Mouse (Mus musculus) neural tube, embryonic 13.5 days (tissue): Measurements from ENCODE around the gene Mrpl38. TPM values are rescaled to one million over a fixed set of nuclear protein-coding genes. Genes with fewer than 3 reads are reported as not detected.

ENCODE experiments used
- ATAC-seq: fragments of 200-750 bp; cut with Nextera tagmentation; 2 replicates; pipeline ENCODE4 v1.8.0; 2017; ENCODE audit warnings: low read depth, mild to moderate bottlenecking, moderate TSS enrichment, moderate library complexity
- H3K27ac ChIP-seq: fragments of 300-500 bp; sonication (generic); replicated peaks from 2 replicates; pipeline ENCODE4 v1.5.1; 2015; ENCODE audit warnings: moderate library complexity, mild to moderate bottlenecking, inconsistent platforms
- H3K27me3 ChIP-seq: fragments of 300-500 bp; sonication (generic); 2 replicates; pipeline ENCODE4 v1.6.1; 2015; ENCODE audit warnings: mild to moderate bottlenecking, inconsistent platforms
- H3K36me3 ChIP-seq: fragments of 300-500 bp; sonication (generic); 2 replicates; pipeline ENCODE4 v1.6.1; 2015; ENCODE audit warnings: mild to moderate bottlenecking, inconsistent platforms
- H3K4me1 ChIP-seq: fragments of 300-500 bp; sonication (generic); replicated peaks from 2 replicates; pipeline ENCODE4 v1.6.1; 2015; ENCODE audit warnings: inconsistent platforms
- H3K4me2 ChIP-seq: fragments of 300-500 bp; sonication (generic); 2 replicates; pipeline ENCODE4 v1.6.1; 2015; ENCODE audit warnings: inconsistent platforms, mild to moderate bottlenecking, moderate library complexity
- H3K4me3 ChIP-seq: fragments of 300-500 bp; sonication (generic); 2 replicates; pipeline ENCODE4 v1.5.1; 2015; ENCODE audit warnings: mild to moderate bottlenecking, inconsistent platforms
- H3K9ac ChIP-seq: fragments of 300-500 bp; sonication (generic); 2 replicates; pipeline ENCODE4 v1.6.1; 2015; ENCODE audit warnings: moderate library complexity, mild to moderate bottlenecking, inconsistent platforms
- H3K9me3 ChIP-seq: fragments of 300-500 bp; sonication (generic); 2 replicates; pipeline ENCODE4 v1.6.1; 2016; ENCODE audit warnings: inconsistent platforms
- whole genome bisulfite sequencing: fragments of 180-500 bp; shearing (Covaris S2); methylation state at CpG from one replicate; pipeline ENCODE4 v1.1.7; 2015; 5-methylcytosine and 5-hydroxymethylcytosine counted together
- polyA plus RNA-seq: library from polyadenylated mRNA; unstranded; fragments of >200 nt; fragmentation: Nextera tagmentation; extraction: Ambion mirVana; gene quantifications from 2 replicates; pipeline ENCODE4 v1.2.1, GENCODE M21; 2015

Mrpl38 gene
- polyA plus RNA-seq, 1 experiment from 2014 or later = 78.3 TPM

- H3K4me1 ChIP-seq = peaks cover 44% of the 10 kb centered on the region
- 10% methylated on average over 6 of the region's 6 CpGs for WGBS
- no peaks in the 10 kb centered on the region for H3K9me3 ChIP-seq
- H3K27me3 ChIP-seq = no peaks in the 10 kb centered on the region
- peak overlapping the region; percentile 87 for H3K9ac ChIP-seq
- peak overlapping the region; percentile 93 for H3K27ac ChIP-seq
- peak overlapping the region; percentile 89 for H3K4me2 ChIP-seq
- H3K36me3 ChIP-seq = peaks cover 37% of the 10 kb centered on the region
- ATAC-seq = no peak; the same call in 1 of the 2 replicates
- peak overlapping the region; percentile 72 for H3K4me3 ChIP-seq
Measured at GRCm38 (mm10) chr11:116167232-116167631, 28.6 kb upstream of the Mrpl38 start.

GRCm38 (mm10) chr11:116163002-116163401 is 24.3 kb upstream of the Mrpl38 start:
- Histone ChIP-seq H3K4me2 (peak overlapping the region; percentile 20; the same call in 1 of the 2 replicates), H3K4me3 (no peak overlapping the region), H3K4me1 (peaks cover 47% of the 10 kb centered on the region), H3K9me3 (no peaks in the 10 kb centered on the region), H3K36me3 (peaks cover 58% of the 10 kb centered on the region), H3K27ac (peak overlapping the region; percentile 52; the same call in 1 of the 2 replicates), H3K27me3 (no peaks in the 10 kb centered on the region), H3K9ac (0 out of 2 replicates have a peak overlapping the region, but pooled peaks have one; percentile 55)
- 17% methylated on average over 9 of the region's 9 CpGs for WGBS
- ATAC-seq = no peak

GRCm38 (mm10) chr11:116162146-116162545 is 23.5 kb upstream of the Mrpl38 start:
- Histone ChIP-seq H3K9ac (0 out of 2 replicates have a peak overlapping the region, but pooled peaks have one; percentile 6), H3K27ac (peak overlapping the region; percentile 52; the same call in 1 of the 2 replicates), H3K27me3 (no peaks in the 10 kb centered on the region), H3K9me3 (no peaks in the 10 kb centered on the region), H3K4me2 (no peak overlapping the region), H3K36me3 (peaks cover 67% of the 10 kb centered on the region), H3K4me1 (peaks cover 44% of the 10 kb centered on the region), H3K4me3 (no peak overlapping the region)
- 0 out of 2 replicates have a peak, but pooled peaks have one; percentile 17 for ATAC-seq
- WGBS = 56% methylated on average over 10 of the region's 10 CpGs

- H3K9ac ChIP-seq = no peak overlapping the region
- no peak for ATAC-seq
- H3K9me3 ChIP-seq = no peaks in the 10 kb centered on the region
- WGBS = 73% methylated on average over 12 of the region's 12 CpGs
- no peaks in the 10 kb centered on the region for H3K27me3 ChIP-seq
- H3K4me3 ChIP-seq = no peak overlapping the region
- no peak overlapping the region for H3K27ac ChIP-seq
- peaks cover 36% of the 10 kb centered on the region for H3K4me1 ChIP-seq
- no peak overlapping the region for H3K4me2 ChIP-seq
- H3K36me3 ChIP-seq = peaks cover 75% of the 10 kb centered on the region
Measured at GRCm38 (mm10) chr11:116161312-116161711, 22.6 kb upstream of the Mrpl38 start.

- no peaks in the 10 kb centered on the region for H3K4me1 ChIP-seq
- 97% methylated on average over 2 of the region's 2 CpGs for WGBS
- ATAC-seq = no peak
- H3K4me2 ChIP-seq = no peak overlapping the region
- H3K27ac ChIP-seq = no peak overlapping the region
- H3K9me3 ChIP-seq = no peaks in the 10 kb centered on the region
- no peak overlapping the region for H3K9ac ChIP-seq
- H3K36me3 ChIP-seq = peaks cover 100% of the 10 kb centered on the region
- no peak overlapping the region for H3K4me3 ChIP-seq
- H3K27me3 ChIP-seq = no peaks in the 10 kb centered on the region
Measured at GRCm38 (mm10) chr11:116150960-116151359, 12.3 kb upstream of the Mrpl38 start.

- 87% methylated on average over 6 of the region's 6 CpGs for WGBS
- Histone ChIP-seq H3K4me2 (no peak overlapping the region), H3K27me3 (no peaks in the 10 kb centered on the region)
Measured at GRCm38 (mm10) chr11:116149341-116149740, 10.7 kb upstream of the Mrpl38 start.

GRCm38 (mm10) chr11:116148761-116149221 is 10.1 kb upstream of the Mrpl38 start:
- WGBS = 63% methylated on average over 20 of the region's 20 CpGs
- H3K36me3 ChIP-seq = peaks cover 100% of the 10 kb centered on the region
- no peaks in the 10 kb centered on the region; the same call in 1 of the 2 replicates for H3K4me1 ChIP-seq
- no peak overlapping the region for H3K4me3 ChIP-seq
- H3K27me3 ChIP-seq = no peaks in the 10 kb centered on the region
- H3K9ac ChIP-seq = no peak overlapping the region
- 0 out of 2 replicates have a peak, but pooled peaks have one; percentile 25 for ATAC-seq
- no peak overlapping the region for H3K27ac ChIP-seq
- H3K4me2 ChIP-seq = no peak overlapping the region
- H3K9me3 ChIP-seq = no peaks in the 10 kb centered on the region

More at GRCm38 (mm10) chr11:116149341-116149740, 10.7 kb upstream of the Mrpl38 start:
- H3K36me3 ChIP-seq = peaks cover 100% of the 10 kb centered on the region
- no peaks in the 10 kb centered on the region; the same call in 1 of the 2 replicates for H3K4me1 ChIP-seq
- no peaks in the 10 kb centered on the region for H3K9me3 ChIP-seq
- H3K4me3 ChIP-seq = no peak overlapping the region
- H3K27ac ChIP-seq = no peak overlapping the region
- no peak for ATAC-seq
- no peak overlapping the region for H3K9ac ChIP-seq

DNA sequence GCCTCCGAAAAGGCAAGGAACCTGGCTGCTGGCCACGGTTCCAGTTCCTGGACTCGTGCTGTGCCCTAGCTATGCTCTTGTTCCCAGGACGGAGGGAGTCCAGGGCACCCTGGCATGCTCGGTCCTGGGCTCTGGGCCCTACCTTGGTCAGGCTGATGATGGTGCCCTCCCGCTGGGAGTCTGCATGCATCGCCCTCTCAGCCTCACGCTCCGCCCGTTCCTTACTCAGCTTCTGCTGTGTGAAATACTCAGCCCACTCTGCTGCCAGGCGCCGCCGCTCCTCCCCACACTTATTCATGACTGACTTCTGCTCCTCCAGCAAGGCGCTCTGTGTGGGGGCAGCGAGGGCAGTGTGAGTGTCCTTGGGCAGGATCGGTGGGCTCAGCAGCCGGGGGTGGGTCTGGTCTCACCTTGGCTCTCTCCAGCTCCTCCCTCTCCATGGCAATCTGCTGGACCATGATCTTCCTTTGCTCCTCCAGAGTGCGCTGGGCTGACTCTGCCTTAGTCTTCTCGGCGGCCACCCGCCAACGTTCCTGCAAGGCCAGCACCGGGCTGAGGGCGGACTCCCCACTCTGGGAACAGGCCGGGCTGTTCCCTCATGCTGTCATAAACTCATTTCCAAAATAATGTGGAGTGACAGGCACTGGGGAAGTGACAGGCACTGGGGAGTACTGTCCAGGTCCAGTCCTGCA is 7.8 kb upstream of the Mrpl38 start:
- no peak overlapping the region for H3K4me2 ChIP-seq
- H3K4me1 ChIP-seq = no peaks in the 10 kb centered on the region; the same call in 1 of the 2 replicates
- no peak overlapping the region for H3K4me3 ChIP-seq
- H3K9me3 ChIP-seq = no peaks in the 10 kb centered on the region
- 81% methylated on average over 25 of the region's 25 CpGs for WGBS
- 0 out of 2 replicates have a peak overlapping the region, but pooled peaks have one; percentile 41 for H3K9ac ChIP-seq
- ATAC-seq = no peak
- peaks cover 100% of the 10 kb centered on the region for H3K36me3 ChIP-seq
- H3K27ac ChIP-seq = 0 out of 2 replicates have a peak overlapping the region, but pooled peaks have one; percentile 23
- H3K27me3 ChIP-seq = no peaks in the 10 kb centered on the region

GRCm38 (mm10) chr11:116145481-116146293 is 7.0 kb upstream of the Mrpl38 start:
- H3K4me2 ChIP-seq = no peak overlapping the region
- no peaks in the 10 kb centered on the region for H3K27me3 ChIP-seq
- peaks cover 94% of the 10 kb centered on the region for H3K36me3 ChIP-seq
- no peak for ATAC-seq
- H3K9ac ChIP-seq = no peak overlapping the region
- no peak overlapping the region for H3K4me3 ChIP-seq
- H3K4me1 ChIP-seq = no peaks in the 10 kb centered on the region; the same call in 1 of the 2 replicates
- no peaks in the 10 kb centered on the region for H3K9me3 ChIP-seq
- 63% methylated on average over 17 of the region's 18 CpGs for WGBS
- H3K27ac ChIP-seq = 0 out of 2 replicates have a peak overlapping the region, but pooled peaks have one; percentile 23

DNA sequence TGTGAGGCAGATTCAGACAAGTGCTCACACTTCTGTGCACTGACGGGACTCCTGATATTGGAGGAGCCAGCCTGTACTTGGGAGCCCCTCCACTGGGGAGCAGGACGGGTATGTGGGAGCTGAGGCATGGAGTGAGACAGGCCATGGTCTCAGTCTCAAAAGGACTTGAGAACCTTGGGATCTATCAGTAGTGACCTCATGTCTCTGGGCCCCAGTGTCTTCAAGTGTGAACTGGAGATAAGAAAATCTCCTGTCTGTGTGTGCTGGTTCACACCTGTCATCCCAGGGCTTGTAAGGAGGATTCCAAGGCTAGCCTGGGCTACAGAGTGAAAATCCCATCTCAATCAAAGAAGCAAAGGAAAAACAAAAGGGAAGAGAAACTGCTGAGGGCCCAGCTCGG is 4.8 kb upstream of the Mrpl38 start:
- WGBS = 83% methylated on average over 3 of the region's 3 CpGs
- Histone ChIP-seq H3K9me3 (no peaks in the 10 kb centered on the region), H3K27ac (no peak overlapping the region), H3K36me3 (peaks cover 71% of the 10 kb centered on the region), H3K4me3 (no peak overlapping the region), H3K27me3 (no peaks in the 10 kb centered on the region), H3K4me2 (no peak overlapping the region), H3K9ac (no peak overlapping the region), H3K4me1 (peaks cover 5% of the 10 kb centered on the region)
- ATAC-seq = no peak

GRCm38 (mm10) chr11:116142211-116142991 is 3.7 kb upstream of the Mrpl38 start:
- peaks cover 61% of the 10 kb centered on the region for H3K36me3 ChIP-seq
- WGBS = 67% methylated on average over 10 of the region's 10 CpGs
- H3K27ac ChIP-seq = no peak overlapping the region
- peaks cover 13% of the 10 kb centered on the region for H3K4me1 ChIP-seq
- no peaks in the 10 kb centered on the region for H3K27me3 ChIP-seq
- H3K4me3 ChIP-seq = no peak overlapping the region
- no peaks in the 10 kb centered on the region for H3K9me3 ChIP-seq
- ATAC-seq = no peak
- no peak overlapping the region for H3K9ac ChIP-seq
- H3K4me2 ChIP-seq = no peak overlapping the region
